Mouse (Mus musculus): Measurements from ENCODE around the gene Tec.

The Tec gene

GRCm38 (mm10) chr5:72868091-72868875 is at the start of gene Tec:
Gene Tec (minus strand): TSS chr5:72868483.
- in situ Hi-C loops (cut with MboI; ENCODE audit: low pct_unique_long_range_greater_than_20kb in 1 of 2, low sequenced_read_pairs in 2 of 2, unreplicated experiment in 1 of 2) = no loop called here

- in situ Hi-C loops (cut with MboI; ENCODE audit: low pct_unique_long_range_greater_than_20kb in 1 of 2, low sequenced_read_pairs in 2 of 2, unreplicated experiment in 1 of 2) = no loop called here
Measured at GRCm38 (mm10) chr5:72916851-72917250, 48.6 kb upstream of the Tec start.

- in situ Hi-C loops (cut with MboI; ENCODE audit: low pct_unique_long_range_greater_than_20kb in 1 of 2, low sequenced_read_pairs in 2 of 2, unreplicated experiment in 1 of 2) = no loop called here
Measured at GRCm38 (mm10) chr5:72916048-72916447, 47.8 kb upstream of the Tec start.

- in situ Hi-C loops (cut with MboI; ENCODE audit: low pct_unique_long_range_greater_than_20kb in 1 of 2, low sequenced_read_pairs in 2 of 2, unreplicated experiment in 1 of 2) = no loop called here
Measured at GRCm38 (mm10) chr5:72914633-72915561, 46.6 kb upstream of the Tec start.

GRCm38 (mm10) chr5:72913648-72914557 is 45.6 kb upstream of the Tec start, which contains the start of gene Slain2:
Gene Slain2 (plus strand): TSS chr5:72914304.
- in situ Hi-C loops (cut with MboI; ENCODE audit: low pct_unique_long_range_greater_than_20kb in 1 of 2, low sequenced_read_pairs in 2 of 2, unreplicated experiment in 1 of 2) = no loop called here

- in situ Hi-C loops (cut with MboI; ENCODE audit: low pct_unique_long_range_greater_than_20kb in 1 of 2, low sequenced_read_pairs in 2 of 2, unreplicated experiment in 1 of 2) = no loop called here
Measured at GRCm38 (mm10) chr5:72911284-72911683, 43.0 kb upstream of the Tec start.

- in situ Hi-C loops (cut with MboI; ENCODE audit: low pct_unique_long_range_greater_than_20kb in 1 of 2, low sequenced_read_pairs in 2 of 2, unreplicated experiment in 1 of 2) = no loop called here
Measured at GRCm38 (mm10) chr5:72910373-72910772, 42.1 kb upstream of the Tec start.

- in situ Hi-C loops (cut with MboI; ENCODE audit: low pct_unique_long_range_greater_than_20kb in 1 of 2, low sequenced_read_pairs in 2 of 2, unreplicated experiment in 1 of 2) = no loop called here
Measured at GRCm38 (mm10) chr5:72909363-72909762, 41.1 kb upstream of the Tec start.

- in situ Hi-C loops (cut with MboI; ENCODE audit: low pct_unique_long_range_greater_than_20kb in 1 of 2, low sequenced_read_pairs in 2 of 2, unreplicated experiment in 1 of 2) = no loop called here
Measured at GRCm38 (mm10) chr5:72908324-72908936, 40.1 kb upstream of the Tec start.

GRCm38 (mm10) chr5:72907402-72907801 is 39.1 kb upstream of the Tec start:
- in situ Hi-C loops (cut with MboI; ENCODE audit: low pct_unique_long_range_greater_than_20kb in 1 of 2, low sequenced_read_pairs in 2 of 2, unreplicated experiment in 1 of 2) = no loop called here

GRCm38 (mm10) chr5:72904903-72905790 is 36.9 kb upstream of the Tec start:
- in situ Hi-C loops (cut with MboI; ENCODE audit: low pct_unique_long_range_greater_than_20kb in 1 of 2, low sequenced_read_pairs in 2 of 2, unreplicated experiment in 1 of 2) = no loop called here

GRCm38 (mm10) chr5:72902876-72903516 is 34.7 kb upstream of the Tec start:
- in situ Hi-C loops (cut with MboI; ENCODE audit: low pct_unique_long_range_greater_than_20kb in 1 of 2, low sequenced_read_pairs in 2 of 2, unreplicated experiment in 1 of 2) = no loop called here

GRCm38 (mm10) chr5:72902312-72902711 is 34.0 kb upstream of the Tec start:
- in situ Hi-C loops (cut with MboI; ENCODE audit: low pct_unique_long_range_greater_than_20kb in 1 of 2, low sequenced_read_pairs in 2 of 2, unreplicated experiment in 1 of 2) = no loop called here

GRCm38 (mm10) chr5:72901866-72902265 is 33.6 kb upstream of the Tec start:
- in situ Hi-C loops (cut with MboI; ENCODE audit: low pct_unique_long_range_greater_than_20kb in 1 of 2, low sequenced_read_pairs in 2 of 2, unreplicated experiment in 1 of 2) = no loop called here

GRCm38 (mm10) chr5:72899255-72899654 is 31.0 kb upstream of the Tec start:
- in situ Hi-C loops (cut with MboI; ENCODE audit: low pct_unique_long_range_greater_than_20kb in 1 of 2, low sequenced_read_pairs in 2 of 2, unreplicated experiment in 1 of 2) = no loop called here

GRCm38 (mm10) chr5:72897998-72898397 is 29.7 kb upstream of the Tec start:
- in situ Hi-C loops (cut with MboI; ENCODE audit: low pct_unique_long_range_greater_than_20kb in 1 of 2, low sequenced_read_pairs in 2 of 2, unreplicated experiment in 1 of 2) = no loop called here
